Mouse (Mus musculus): Measurements from ENCODE around the gene Olfr524.
A peak's percentile ranks its signal among the peaks of the same experiment; 100 is the strongest.

Gene Olfr524

GRCm38 (mm10) chr7:140205864-140206263, at the start of gene Olfr524:
TSS of gene Olfr524 (minus strand) at chr7:140205964.
- DNase-seq (ENCODE audit: low spot score in 2 of 2): no peak

GRCm38 (mm10) chr7:140253780-140254299, 48.1 kb upstream of the Olfr524 start:
- no peak for DNase-seq (ENCODE audit: low spot score in 2 of 2)

DNA sequence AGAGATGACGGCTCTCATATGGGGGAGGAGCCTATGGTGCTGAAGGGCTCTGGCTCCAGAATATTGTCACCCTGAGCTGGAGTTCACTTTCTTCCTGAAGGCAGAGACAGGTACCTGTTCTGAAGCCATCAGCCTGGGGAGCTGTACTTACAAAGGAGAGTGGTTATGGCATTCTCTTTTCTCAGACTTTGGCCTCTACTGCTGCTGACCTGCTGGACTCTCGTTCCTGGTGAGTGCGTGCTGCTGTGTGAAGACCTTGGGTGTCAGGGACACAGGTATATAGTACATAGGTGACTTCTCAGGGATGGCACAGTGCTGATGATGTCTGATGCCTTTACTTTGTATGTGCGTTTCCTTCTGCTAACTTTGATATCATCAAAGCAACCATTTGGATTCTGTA, 41.5 kb upstream of the Olfr524 start, which contains the start of gene 5830411N06Rik:
TSS of gene 5830411N06Rik (plus strand) at position 69 of the 400 bp plus-strand sequence.
- DNase-seq (ENCODE audit: low spot score in 2 of 2): no peak

- DNase-seq (ENCODE audit: low spot score in 2 of 2): no peak
Measured at GRCm38 (mm10) chr7:140233696-140234095, 27.9 kb upstream of the Olfr524 start.

DNA sequence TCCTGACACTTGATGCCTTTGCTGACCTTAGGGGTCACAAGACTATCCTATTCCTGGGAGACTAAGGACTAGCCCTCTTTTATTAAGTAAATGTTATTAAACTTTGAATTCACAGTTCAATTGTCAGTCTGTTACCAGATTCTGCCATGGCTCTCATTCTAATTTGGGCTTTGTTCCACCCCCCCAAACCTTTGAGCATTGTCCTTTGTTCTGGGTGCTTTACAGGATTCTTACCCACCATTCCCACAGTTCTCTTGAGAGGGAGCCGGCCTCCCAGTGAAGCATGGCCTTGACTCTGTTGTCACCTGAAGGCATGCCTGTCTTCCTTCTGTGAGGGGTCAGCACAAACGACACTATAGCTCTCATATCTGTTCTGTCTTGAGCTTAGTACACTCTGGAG, 25.3 kb upstream of the Olfr524 start:
- DNase-seq (ENCODE audit: low spot score in 2 of 2): no peak

- no peak for DNase-seq (ENCODE audit: low spot score in 2 of 2)
Measured at GRCm38 (mm10) chr7:140228476-140228875, 22.7 kb upstream of the Olfr524 start.

DNA sequence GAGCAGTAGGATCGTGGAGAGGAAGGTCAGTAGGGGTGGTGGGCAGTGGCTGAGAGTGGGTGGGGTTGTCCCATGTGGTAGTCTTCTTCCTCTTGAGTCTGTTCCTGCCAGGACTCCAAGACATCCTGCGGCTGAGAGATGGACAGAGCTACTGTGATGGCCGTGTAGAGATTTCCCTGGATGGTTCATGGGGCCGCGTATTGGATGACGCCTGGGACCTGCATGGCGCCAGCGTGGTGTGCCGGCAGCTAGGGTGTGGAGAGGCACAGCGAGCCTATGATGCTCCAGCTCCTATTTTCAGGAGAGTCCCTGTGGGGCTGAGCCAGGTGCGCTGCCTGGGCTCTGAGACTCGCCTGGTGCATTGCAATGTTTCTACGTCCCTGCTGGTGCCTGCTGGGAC, 18.4 kb upstream of the Olfr524 start:
- DNase-seq (ENCODE audit: low spot score in 2 of 2): no peak

DNA sequence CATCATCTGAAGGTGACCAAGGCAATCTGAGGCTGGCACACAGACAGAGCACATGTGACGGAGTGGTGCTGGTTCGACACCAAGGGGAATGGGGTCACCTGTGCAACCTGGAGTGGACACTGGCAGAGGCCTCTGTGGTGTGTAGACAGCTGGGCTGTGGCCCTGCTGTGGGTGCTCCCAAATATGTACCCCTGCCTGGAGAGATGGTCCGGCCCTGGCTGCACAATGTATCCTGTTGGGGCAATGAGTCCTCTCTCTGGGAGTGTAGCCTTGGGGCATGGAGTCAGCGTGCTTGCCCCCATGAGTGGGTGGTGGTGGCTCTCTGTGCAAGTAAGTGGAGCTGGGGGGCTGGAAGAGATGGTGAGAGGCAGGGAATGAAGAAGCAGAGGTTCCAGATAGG, 14.6 kb upstream of the Olfr524 start:
- DNase-seq (ENCODE audit: low spot score in 2 of 2): no peak

GRCm38 (mm10) chr7:140219268-140219667, 13.5 kb upstream of the Olfr524 start:
- no peak for DNase-seq (ENCODE audit: low spot score in 2 of 2)

- no peak for DNase-seq (ENCODE audit: low spot score in 2 of 2)
Measured at GRCm38 (mm10) chr7:140217967-140218366, 12.2 kb upstream of the Olfr524 start, which contains the start of gene Cd163l1. TSS of gene Cd163l1 (plus strand) at chr7:140218267.

- DNase-seq (ENCODE audit: low spot score in 2 of 2): no peak
Measured at GRCm38 (mm10) chr7:140213841-140214240, 8.1 kb upstream of the Olfr524 start.

- no peak for DNase-seq (ENCODE audit: low spot score in 2 of 2)
Measured at GRCm38 (mm10) chr7:140208677-140209076, 2.9 kb upstream of the Olfr524 start.

DNA sequence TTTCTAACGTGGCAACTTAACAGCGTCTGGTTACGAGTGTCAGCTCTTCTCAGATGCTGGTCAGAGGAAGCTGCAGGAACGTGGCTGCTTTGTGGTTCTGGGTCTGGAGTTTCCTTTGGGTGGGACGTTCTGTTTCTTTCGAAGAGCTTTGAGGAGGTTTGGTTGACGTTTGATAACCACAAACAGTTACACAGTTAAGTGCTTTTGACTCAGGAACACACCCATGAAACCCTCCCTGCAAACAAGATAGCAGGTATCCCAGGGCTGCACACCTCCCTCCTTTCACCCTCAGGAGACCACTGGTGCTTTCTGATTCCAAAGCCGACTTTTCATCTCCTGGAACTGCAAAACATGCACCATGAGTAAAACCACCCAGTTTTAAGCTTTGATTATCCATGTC, 2.4 kb upstream of the Olfr524 start:
- peak; percentile 20 to 22 for DNase-seq (ENCODE audit: low spot score in 2 of 2)

- no peak for DNase-seq (ENCODE audit: low spot score in 2 of 2)
Measured at GRCm38 (mm10) chr7:140206904-140207303, 1.1 kb upstream of the Olfr524 start.

GRCm38 (mm10) chr7:140201090-140201489, 4.7 kb downstream of the Olfr524 start:
- no peak for DNase-seq (ENCODE audit: low spot score in 2 of 2)

DNA sequence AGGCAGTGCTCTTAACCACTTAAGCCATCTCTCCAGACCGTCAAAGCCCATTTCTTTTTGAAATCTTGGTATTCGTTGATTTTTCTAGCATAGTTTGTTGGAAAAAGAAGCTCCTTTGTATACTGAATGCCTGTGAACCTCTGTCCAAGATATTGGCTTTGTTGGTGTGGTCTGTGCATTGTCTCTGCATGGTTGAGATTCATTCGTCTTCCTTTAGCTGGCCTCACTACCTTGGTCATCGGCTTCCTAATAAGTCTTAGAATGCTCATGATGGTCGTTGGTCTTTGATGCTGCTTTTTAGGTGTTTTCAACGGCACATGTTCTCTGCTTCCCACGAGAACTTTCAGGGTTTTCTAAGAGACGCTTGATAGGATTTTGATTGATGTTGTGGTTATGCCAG, 9.8 kb downstream of the Olfr524 start:
- no peak for DNase-seq (ENCODE audit: low spot score in 2 of 2)

DNA sequence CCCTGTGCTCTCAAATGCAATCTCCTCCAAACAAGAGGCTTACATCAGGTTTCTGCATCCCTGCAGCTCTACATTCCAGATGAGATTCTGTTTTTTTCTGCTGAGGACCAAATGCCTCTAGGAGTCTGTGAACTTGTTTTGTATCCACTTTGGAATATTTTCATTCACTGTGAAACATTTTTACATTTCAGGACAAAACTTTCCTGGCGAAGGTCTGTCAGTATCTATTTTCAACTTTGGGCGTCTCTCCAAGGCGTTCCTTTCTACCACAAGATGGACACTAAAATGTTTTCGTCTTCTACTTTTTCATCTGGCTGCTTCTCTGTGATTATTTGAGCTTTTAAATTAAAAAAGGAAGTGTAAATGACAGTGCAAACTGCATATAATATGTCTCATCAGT, 11.7 kb downstream of the Olfr524 start:
- no peak for DNase-seq (ENCODE audit: low spot score in 2 of 2)

DNA sequence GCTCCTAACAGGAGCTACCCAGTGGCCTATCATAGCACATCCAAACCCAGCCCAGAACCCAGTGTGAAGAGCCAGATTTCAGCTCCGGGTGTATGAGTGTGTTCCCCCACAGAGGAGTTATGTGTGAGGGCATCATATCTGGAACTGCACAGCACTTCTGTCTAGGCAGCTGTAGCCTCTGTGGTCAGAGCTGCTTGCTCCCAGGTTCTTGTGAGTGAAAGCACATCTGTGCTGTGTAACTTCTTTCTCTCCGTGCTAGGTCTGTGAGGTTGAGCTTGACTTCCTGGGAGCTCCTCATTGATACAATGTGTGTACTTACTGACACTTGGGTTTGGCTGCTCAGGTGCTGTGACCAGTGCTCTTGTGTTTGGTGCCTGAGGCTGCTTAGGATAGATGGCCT, 12.9 kb downstream of the Olfr524 start:
- no peak for DNase-seq (ENCODE audit: low spot score in 2 of 2)

GRCm38 (mm10) chr7:140192445-140192844, 13.3 kb downstream of the Olfr524 start:
- no peak for DNase-seq (ENCODE audit: low spot score in 2 of 2)

DNA sequence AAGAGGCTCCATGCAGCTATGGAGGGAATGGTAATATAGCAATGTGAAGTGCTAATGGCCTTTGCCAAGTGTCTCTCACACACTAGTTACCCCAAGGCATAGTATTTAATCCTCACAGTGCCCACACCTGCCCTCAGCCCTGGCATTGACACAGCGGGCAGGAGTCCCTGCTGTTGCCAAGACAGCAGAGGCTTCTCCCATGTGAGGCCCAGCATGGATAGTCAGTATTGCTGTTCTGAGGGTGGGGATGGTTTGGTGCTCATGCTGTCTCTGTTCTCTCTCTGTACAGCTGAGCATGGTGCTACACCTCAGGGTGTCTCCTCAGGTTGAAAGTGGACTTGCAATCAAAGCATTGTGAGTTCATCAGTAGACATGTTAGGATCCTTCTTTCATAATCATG, 15.3 kb downstream of the Olfr524 start:
- no peak for DNase-seq (ENCODE audit: low spot score in 2 of 2)

DNA sequence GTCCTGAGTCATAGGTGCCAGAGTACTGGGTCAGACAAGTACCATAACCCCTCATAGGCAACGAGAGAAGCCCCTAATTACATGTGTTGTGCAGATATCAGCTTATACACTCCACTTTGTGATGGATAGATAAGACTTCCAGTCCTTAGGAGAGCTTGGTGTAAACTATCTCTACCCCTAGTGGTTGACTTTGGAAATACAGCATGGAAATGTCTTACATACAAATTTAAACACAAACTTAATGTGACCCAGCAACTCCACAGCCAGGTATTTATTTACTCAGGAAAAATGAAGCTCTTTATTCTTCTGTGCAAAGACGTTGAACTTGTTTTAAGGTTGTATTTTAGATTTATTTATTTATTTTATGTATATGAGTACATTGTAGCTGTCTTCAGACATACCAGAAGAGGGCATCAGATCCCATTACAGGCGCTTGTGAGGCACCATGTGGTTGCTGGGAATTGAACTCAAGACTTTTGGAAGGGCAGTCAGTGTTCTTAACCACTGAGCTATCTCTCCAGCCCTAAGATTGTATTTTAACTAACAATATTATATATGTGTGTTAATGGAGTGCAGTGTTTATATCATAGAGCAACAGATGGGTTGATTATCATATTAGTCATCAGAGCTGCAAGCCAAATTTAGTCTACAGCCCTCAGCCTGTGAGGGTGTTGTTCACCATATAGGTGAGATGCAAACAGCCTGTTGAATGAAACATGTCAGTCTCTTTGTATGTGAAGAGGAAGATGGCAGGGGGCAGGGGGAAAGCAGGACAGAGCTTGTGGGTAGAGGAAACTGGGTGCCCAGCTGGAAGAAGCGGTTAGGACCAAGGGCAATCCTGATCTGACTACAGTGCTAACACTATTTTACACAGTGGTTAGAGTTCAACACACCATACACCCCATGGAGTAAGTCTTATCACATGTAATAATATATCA, 17.1 kb downstream of the Olfr524 start:
- no peak for DNase-seq (ENCODE audit: low spot score in 2 of 2)

DNA sequence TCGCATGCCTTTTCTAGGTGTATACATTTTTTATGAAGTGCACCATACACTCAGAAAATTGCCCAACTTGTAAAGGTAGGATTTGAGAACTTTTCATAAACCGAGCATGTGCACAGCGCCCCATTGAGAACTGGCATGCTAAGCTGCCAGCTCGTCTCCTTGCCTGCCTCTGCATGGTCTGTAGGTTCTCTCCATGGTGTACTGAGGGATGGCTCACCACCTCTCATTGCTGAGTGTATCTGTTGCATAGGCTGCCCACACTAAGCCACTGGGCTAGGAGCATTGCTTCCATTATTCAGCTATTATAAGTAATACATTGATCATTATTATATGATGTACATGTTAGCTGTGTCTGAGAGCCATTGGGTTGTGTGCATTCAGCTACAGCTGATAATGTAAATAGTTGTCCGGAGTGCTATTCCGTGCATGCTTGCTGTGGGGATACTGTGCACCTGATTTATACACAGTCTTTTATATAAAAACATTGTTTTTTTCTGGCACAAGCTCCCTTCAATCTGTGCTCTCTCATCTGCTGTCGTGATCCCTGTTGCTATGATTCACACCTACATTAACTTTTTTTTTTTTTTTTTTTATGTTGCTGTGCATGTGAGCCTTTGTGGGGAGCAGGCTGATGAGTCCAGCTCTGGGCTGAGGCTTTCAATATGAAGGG, 17.9 kb downstream of the Olfr524 start:
- no peak for DNase-seq (ENCODE audit: low spot score in 2 of 2)
